In the genomic region with DNA sequence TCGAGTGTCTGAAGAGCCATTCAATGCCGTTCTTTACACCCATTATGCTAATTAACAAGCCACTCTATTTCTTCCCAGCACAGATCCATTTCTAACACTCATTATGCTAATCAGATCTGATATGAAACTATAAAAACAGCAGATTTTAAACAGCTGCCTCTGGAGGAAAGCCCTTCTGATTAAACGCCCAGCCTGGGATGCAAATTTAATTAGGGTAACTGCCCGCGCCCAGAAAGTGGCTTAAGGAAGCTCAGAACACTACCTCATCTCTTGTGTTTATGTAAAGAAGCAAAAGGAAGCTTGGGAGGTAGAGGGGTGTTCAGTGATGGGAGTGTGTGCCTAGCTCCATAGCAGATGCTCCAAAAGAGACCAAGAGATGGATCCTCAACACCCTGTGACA, we compare ENCODE assay signal across 18 mouse cellular contexts. TPM values are rescaled to one million over a fixed set of nuclear protein-coding genes. Genes with fewer than 3 reads are reported as not detected.
DNase-seq lines count a peak whose midpoint lies in the region; ATAC-seq and TF ChIP-seq lines count a peak whose summit lies in the region.
"Had no signal": no experiment of that assay in that cellular context is flagged by ENCODE, and none has a peak within 500 bp of the region (broad histone marks: within the 10 kb centered on the region; RNA-seq: fewer than 3 reads in every experiment).

No protein-coding gene starts in this region.

- H3K9ac ChIP-seq in hindbrain, embryonic 13.5 days = no peak overlapping the region
- H3K9ac ChIP-seq in hindbrain, postnatal 0 days (replicated peaks; ENCODE audit: low read length) = no peak overlapping the region
- no peak overlapping the region for H3K9ac ChIP-seq in forebrain, embryonic 13.5 days
- no peak overlapping the region for H3K9ac ChIP-seq in midbrain, embryonic 15.5 days
- H3K9ac ChIP-seq: heart, embryonic 12.5 days; intestine, embryonic 15.5 days; kidney, embryonic 15.5 days; liver, embryonic 14.5 days had no signal

- no peaks in the 10 kb centered on the region for H3K9me3 ChIP-seq in hindbrain, embryonic 13.5 days
- H3K9me3 ChIP-seq in hindbrain, postnatal 0 days (ENCODE audit: low read length) = no peaks in the 10 kb centered on the region
- H3K9me3 ChIP-seq in forebrain, embryonic 13.5 days (replicated peaks) = no peaks in the 10 kb centered on the region
- H3K9me3 ChIP-seq in midbrain, embryonic 15.5 days = no peaks in the 10 kb centered on the region
- H3K9me3 ChIP-seq: heart, embryonic 12.5 days; intestine, embryonic 15.5 days; kidney, embryonic 15.5 days had no signal

- H3K4me3 ChIP-seq in hindbrain, embryonic 13.5 days = no peak overlapping the region
- no peak overlapping the region for H3K4me3 ChIP-seq in hindbrain, postnatal 0 days (ENCODE audit: low read length)
- no peak overlapping the region for H3K4me3 ChIP-seq in forebrain, embryonic 13.5 days
- no peak overlapping the region for H3K4me3 ChIP-seq in midbrain, embryonic 15.5 days
- H3K4me3 ChIP-seq: heart, embryonic 12.5 days; intestine, embryonic 15.5 days; kidney, embryonic 15.5 days had no signal

- peak; percentile 46; the same call in 1 of the 2 replicates for ATAC-seq in hindbrain, embryonic 13.5 days (ENCODE audit: low FRiP score)
- no peak for ATAC-seq in hindbrain, postnatal 0 days
- ATAC-seq in forebrain, embryonic 13.5 days = peak; percentile 85
- ATAC-seq in midbrain, embryonic 15.5 days (replicated peaks) = peak; percentile 54; the same call in 1 of the 2 replicates
- no peak for ATAC-seq in erythroid progenitor cell, adult 5-6 weeks (replicated peaks; ENCODE audit: low FRiP score, poor library complexity, severe bottlenecking)
- ATAC-seq: intestine, embryonic 15.5 days had no signal

- no peak overlapping the region for H3K4me2 ChIP-seq in hindbrain, embryonic 13.5 days
- no peak overlapping the region for H3K4me2 ChIP-seq in hindbrain, postnatal 0 days (ENCODE audit: low read depth, low read length)
- no peak overlapping the region for H3K4me2 ChIP-seq in forebrain, embryonic 13.5 days
- no peak overlapping the region for H3K4me2 ChIP-seq in midbrain, embryonic 15.5 days
- H3K4me2 ChIP-seq: heart, embryonic 12.5 days; intestine, embryonic 15.5 days; kidney, embryonic 15.5 days had no signal

- peak overlapping the region; percentile 79 for H3K27ac ChIP-seq in hindbrain, embryonic 13.5 days
- H3K27ac ChIP-seq in hindbrain, postnatal 0 days = no peak overlapping the region; the same call in 1 of the 2 replicates
- H3K27ac ChIP-seq in forebrain, embryonic 13.5 days = peak overlapping the region; percentile 81
- H3K27ac ChIP-seq in midbrain, embryonic 15.5 days = 0 out of 2 replicates have a peak overlapping the region, but pooled peaks have one; percentile 29
- H3K27ac ChIP-seq: intestine, embryonic 15.5 days; kidney, embryonic 15.5 days; liver, embryonic 14.5 days had no signal

- WGBS in hindbrain, embryonic 13.5 days = 35% methylated on average over 5 of the region's 5 CpGs
- 37% methylated on average over 5 of the region's 5 CpGs for WGBS in hindbrain, postnatal 0 days
- 14% methylated on average over 5 of the region's 5 CpGs for WGBS in forebrain, embryonic 13.5 days
- WGBS in midbrain, embryonic 15.5 days = 17% methylated on average over 5 of the region's 5 CpGs

- DNase-seq in hindbrain, postnatal 0 days (ENCODE audit: low spot score) = no peak
- peak; percentile 70 for DNase-seq in MN1 (ENCODE audit: low spot score)
- no peak for DNase-seq in layer of hippocampus, adult 8-10 months (ENCODE audit: low spot score in 2 of 2)
- DNase-seq: adrenal gland, postnatal 25 days; B cell, adult 2 months; cerebellum, adult 9-10 months; embryo, embryonic 11 days; left cerebral cortex, postnatal 4 days; spleen, adult 18-20 months; thymus, adult 18-20 months had no signal

- no peaks in the 10 kb centered on the region for H3K36me3 ChIP-seq in hindbrain, embryonic 13.5 days
- no peaks in the 10 kb centered on the region for H3K36me3 ChIP-seq in hindbrain, postnatal 0 days (ENCODE audit: insufficient read depth, low read length)
- H3K36me3 ChIP-seq in forebrain, embryonic 13.5 days (ENCODE audit: poor library complexity, severe bottlenecking) = no peaks in the 10 kb centered on the region
- H3K36me3 ChIP-seq in midbrain, embryonic 15.5 days (replicated peaks) = no peaks in the 10 kb centered on the region
- H3K36me3 ChIP-seq: heart, embryonic 12.5 days; intestine, embryonic 15.5 days; kidney, embryonic 15.5 days had no signal

- H3K27me3 ChIP-seq in hindbrain, embryonic 13.5 days = no peaks in the 10 kb centered on the region
- H3K27me3 ChIP-seq in hindbrain, postnatal 0 days (ENCODE audit: insufficient read depth, low read length) = no peaks in the 10 kb centered on the region
- no peaks in the 10 kb centered on the region for H3K27me3 ChIP-seq in forebrain, embryonic 13.5 days
- no peaks in the 10 kb centered on the region for H3K27me3 ChIP-seq in midbrain, embryonic 15.5 days (replicated peaks)
- H3K27me3 ChIP-seq: intestine, embryonic 15.5 days; kidney, embryonic 15.5 days had no signal

- no peak for TF ChIP-seq CTCF in hindbrain, postnatal 0 days (IDR thresholded peaks at IDR 0.05; ENCODE audit: low read depth)

- H3K4me1 ChIP-seq in hindbrain, embryonic 13.5 days (replicated peaks) = peaks cover 16% of the 10 kb centered on the region
- no peaks in the 10 kb centered on the region for H3K4me1 ChIP-seq in hindbrain, postnatal 0 days (ENCODE audit: insufficient read depth, low read length)
- peaks cover 14% of the 10 kb centered on the region for H3K4me1 ChIP-seq in forebrain, embryonic 13.5 days
- H3K4me1 ChIP-seq in midbrain, embryonic 15.5 days = peaks cover 6% of the 10 kb centered on the region; the same call in 1 of the 2 replicates
- H3K4me1 ChIP-seq: heart, embryonic 12.5 days; intestine, embryonic 15.5 days; kidney, embryonic 15.5 days had no signal

RNA-seq across cellular contexts. Expression of a gene that starts 17.4 kb away (rescaled TPM):
- 62.4 and 65.9 TPM in 2 replicates for polyA plus RNA-seq in hindbrain, embryonic 13.5 days (2015; fragmentation: Nextera tagmentation; extraction: Ambion mirVana)
- 85.4 and 88.5 TPM in 2 replicates for total RNA-seq in hindbrain, postnatal 0 days (2014; rRNA removed)
- 49.4 and 53.2 TPM in 2 replicates for polyA plus RNA-seq in hindbrain, postnatal 0 days (2015; fragmentation: Nextera tagmentation; extraction: Ambion mirVana)
- 81.5 and 84.3 TPM in 2 replicates for polyA plus RNA-seq in forebrain, embryonic 13.5 days (2015; fragmentation: Nextera tagmentation; extraction: Ambion mirVana)
- 47.3 and 52.4 TPM in 2 replicates for polyA plus RNA-seq in midbrain, embryonic 15.5 days (2015; fragmentation: Nextera tagmentation; extraction: Ambion mirVana)
- 2.5 and 6.7 TPM in 2 replicates for total RNA-seq in erythroid progenitor cell, adult 5-6 weeks (2015; ENCODE audit: low replicate concordance)
- 3.3 and 4.7 TPM in 2 replicates for total RNA-seq in erythroid progenitor cell, adult 5-6 weeks (2017; ENCODE audit: low replicate concordance)
- 10 to 100 TPM; 48.9 to 53.4 (median 49.5) TPM for total RNA-seq in layer of hippocampus, adult 8-10 months (2022)

Comparison
In these comparisons a context has a peak if more than half of its experiments do, and no peak if none do; other contexts are left out.
1. ATAC-seq: peak in hindbrain, embryonic 13.5 days (single experiment), forebrain, embryonic 13.5 days (single experiment) and midbrain, embryonic 15.5 days (single experiment); none in hindbrain, postnatal 0 days (single experiment) and erythroid progenitor cell, adult 5-6 weeks (single experiment).